Mouse (Mus musculus) kidney, adult 9 months (tissue): ENCODE measurements around the gene Rpl27a.

Experiments
- DNase-seq: peaks from one replicate; pipeline ENCODE4 v3.0.0; 2022

Gene Rpl27a

DNA sequence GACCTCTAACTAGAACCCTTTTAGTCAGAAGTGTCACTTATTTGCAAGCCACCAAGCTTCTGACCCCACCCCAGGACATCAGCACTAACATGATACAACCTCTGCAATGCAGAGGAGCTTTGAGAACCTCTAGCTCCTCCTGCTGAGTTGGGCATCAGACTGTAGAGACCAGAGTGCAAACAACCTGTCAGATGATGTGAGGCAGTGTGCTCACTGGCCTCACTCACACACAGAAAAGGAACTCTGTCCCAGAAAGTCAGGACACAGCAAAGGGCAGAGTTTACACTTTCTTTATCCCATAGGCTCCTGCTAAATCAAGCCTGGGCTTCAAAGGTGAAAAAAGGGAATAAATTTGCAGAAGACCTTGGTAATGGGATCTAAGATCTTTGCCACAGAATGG is 47.4 kb downstream of the Rpl27a start:
- DNase-seq = no peak

DNA sequence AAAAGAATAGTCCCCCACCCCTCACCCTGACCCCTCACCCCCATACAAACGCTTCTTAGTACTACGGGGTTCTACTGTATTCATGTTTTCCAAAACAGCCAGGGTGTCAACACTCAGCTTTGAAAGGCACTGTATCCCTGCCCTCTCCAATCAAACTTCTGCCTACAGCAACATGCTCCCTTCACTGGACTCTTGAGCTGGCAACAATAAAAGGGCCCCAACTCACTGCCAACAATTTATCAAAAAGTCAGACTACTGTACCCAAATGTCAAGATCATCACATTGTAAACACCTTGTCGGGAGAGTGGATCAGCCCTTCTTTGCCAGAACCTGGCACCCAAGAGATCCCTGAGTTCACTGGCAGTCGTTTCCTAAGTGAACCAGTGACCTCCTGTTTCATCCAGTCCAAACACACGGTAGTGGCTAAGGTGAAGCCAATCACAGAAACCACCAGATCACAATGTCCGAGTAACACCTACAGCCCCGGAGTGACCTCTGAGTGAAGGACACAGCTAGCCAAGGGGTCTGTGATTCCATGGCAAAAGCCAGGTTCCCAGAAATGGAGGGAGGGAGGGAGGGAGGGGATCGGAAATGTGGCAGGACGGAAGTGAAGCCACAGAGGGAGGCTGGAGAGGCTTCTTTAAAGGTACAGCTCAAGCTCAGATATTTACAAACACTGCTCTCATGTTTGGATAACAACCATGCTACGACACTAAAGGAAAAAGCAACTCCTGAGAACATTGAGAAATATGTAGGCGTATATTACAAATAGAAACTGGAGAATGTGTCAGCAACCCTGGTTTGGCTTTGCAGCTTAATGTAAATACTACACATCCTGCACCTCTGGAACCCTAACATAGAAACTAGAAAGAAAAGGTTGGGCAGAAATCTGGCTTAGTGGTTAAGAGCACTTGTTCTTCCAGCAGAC is 48.2 kb downstream of the Rpl27a start:
- DNase-seq = peak; percentile 48

DNA sequence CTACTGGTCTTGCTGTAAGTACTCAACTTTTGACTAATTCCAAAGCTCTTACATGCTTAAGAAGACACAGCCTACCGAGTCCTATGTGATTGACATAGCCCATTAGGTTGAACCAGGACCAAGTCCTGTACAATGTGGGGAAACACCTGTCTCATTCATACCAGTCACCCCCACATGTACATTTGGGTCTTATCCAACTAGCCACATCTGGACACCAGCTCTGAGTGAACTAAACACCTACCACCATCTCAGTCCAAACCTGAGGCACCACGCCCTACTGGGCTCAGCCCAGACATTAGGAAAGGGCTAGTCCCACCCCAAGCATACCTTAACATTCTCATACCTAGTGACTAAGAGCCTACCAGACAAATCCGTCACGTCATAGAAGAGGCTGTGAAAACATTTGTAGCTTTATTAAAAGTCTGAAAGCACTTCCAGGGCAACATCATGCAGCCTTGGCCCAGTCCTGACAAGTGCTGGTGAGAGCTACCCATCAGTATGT is 49.5 kb downstream of the Rpl27a start:
- no peak for DNase-seq
